Mouse (Mus musculus): ENCODE measurements around the gene Smarcb1. TPM values are rescaled to one million over a fixed set of nuclear protein-coding genes. Genes with fewer than 3 reads are reported as not detected.

Gene Smarcb1
- total and polyA plus RNA-seq, 3 experiments: 76.2 to 96.0 (median 94.9) TPM

DNA sequence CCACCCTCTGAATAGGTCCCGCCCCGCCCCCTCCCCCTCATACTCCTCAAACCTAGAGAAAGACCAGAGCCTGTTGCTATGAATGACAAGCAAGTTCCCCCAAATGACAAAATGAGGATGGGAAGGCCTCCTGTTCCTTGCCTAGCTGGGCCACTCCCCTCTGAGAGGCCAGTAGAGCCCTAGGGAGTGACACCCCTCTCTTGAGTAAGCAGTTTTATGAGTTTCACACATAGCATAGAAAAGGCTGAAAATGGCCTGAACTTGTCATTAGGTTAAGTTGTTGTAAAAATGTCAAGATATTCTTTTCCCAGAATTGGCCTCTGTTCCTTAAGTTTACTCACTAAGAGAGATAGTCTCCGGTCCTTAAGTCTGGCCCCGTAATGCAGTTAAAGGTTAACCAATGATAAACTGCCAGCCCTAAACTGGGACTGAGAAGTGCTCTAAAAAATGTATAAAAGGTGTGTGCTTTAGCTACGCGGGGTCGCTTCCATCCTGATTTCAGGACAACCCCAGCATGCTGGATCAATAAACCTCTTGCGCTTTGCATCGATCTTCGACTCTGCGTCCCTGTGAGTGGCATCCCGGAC lies 68.8 kb downstream of the Smarcb1 start:
- H3K9me3 ChIP-seq (replicated peaks; ENCODE audit: low read length): peaks cover 4% of the 10 kb centered on the region
- no peak for DNase-seq (ENCODE audit: extremely low read depth)
- H3K36me3 ChIP-seq (replicated peaks in 1 of 2; ENCODE audit: control insufficient read depth in 1 of 2, insufficient read depth in 1 of 2, low read length in 1 of 2): peaks cover 12 to 30% of the 10 kb centered on the region in 2 experiments
- TF ChIP-seq NRF1 (IDR thresholded peaks at IDR 0.05; ENCODE audit: low read depth, low read length) (no peak), ZKSCAN1 (IDR thresholded peaks at IDR 0.05; ENCODE audit: borderline replicate concordance, low read depth, low read length) (no peak), IRF4 (IDR thresholded peaks at IDR 0.05; ENCODE audit: low read depth, low read length) (no peak), CHD2 (IDR thresholded peaks at IDR 0.05; ENCODE audit: low read length) (no peak), MAZ (IDR thresholded peaks at IDR 0.05; ENCODE audit: low read depth, low read length) (no peak), MXI1 (IDR thresholded peaks at IDR 0.05; ENCODE audit: low read depth, low read length) (no peak), SIN3A (IDR thresholded peaks at IDR 0.05; ENCODE audit: low read length) (no peak), ETS1 (conservative IDR thresholded peaks at IDR 0.05; ENCODE audit: low read depth, low read length) (no peak), USF1 (IDR thresholded peaks at IDR 0.05; ENCODE audit: low read depth, low read length) (no peak), TCF12 (IDR thresholded peaks at IDR 0.05; ENCODE audit: low read depth, low read length) (no peak), ELF1 (IDR thresholded peaks at IDR 0.05; ENCODE audit: low read depth, low read length) (no peak), ZC3H11A (IDR thresholded peaks at IDR 0.05; ENCODE audit: low read depth, low read length) (no peak), MEF2A (IDR thresholded peaks at IDR 0.05; ENCODE audit: borderline replicate concordance, low read depth, low read length) (no peak), ZMIZ1 (IDR thresholded peaks at IDR 0.05; ENCODE audit: low read depth, low read length) (no peak), MAX (IDR thresholded peaks at IDR 0.05; ENCODE audit: low read length) (no peak)
- H3K4me3 ChIP-seq (replicated peaks in 1 of 3; ENCODE audit: low read depth in 2 of 3, low read length in 2 of 3, poor library complexity in 1 of 3): no peak overlapping the region
- H3K4me1 ChIP-seq (ENCODE audit: control insufficient read depth in 1 of 2, insufficient read depth in 2 of 2): peaks cover 4 to 23% of the 10 kb centered on the region in 2 experiments; a peak in 3 of 4 replicates
- no peak overlapping the region for H3K9ac ChIP-seq (ENCODE audit: insufficient read depth, low read depth)
- H3K79me2 ChIP-seq (replicated peaks; ENCODE audit: control insufficient read depth, extremely low read depth, insufficient read depth, poor library complexity, severe bottlenecking): no peaks in the 10 kb centered on the region
- in situ Hi-C loops (cut with MboI; ENCODE audit: low pct_ligation_motif_present, low pct_unique_long_range_greater_than_20kb, low sequenced_read_pairs) (loop anchor here (10.0 kb wide), 1 partner anchor 108 kb away; no protein-coding TSS in a partner anchor), dilution Hi-C loops (cut with MboI; ENCODE audit: extremely low pct_ligation_motif_present, extremely low pct_unique_long_range_greater_than_20kb, low sequenced_read_pairs) (no loop called here)
- H3K27me3 ChIP-seq (replicated peaks): no peaks in the 10 kb centered on the region
- H3K4me2 ChIP-seq (ENCODE audit: insufficient read depth, low read depth, poor library complexity, severe bottlenecking): no peak overlapping the region
- no peak overlapping the region for H3K27ac ChIP-seq (ENCODE audit: insufficient read depth, low read depth)

DNA sequence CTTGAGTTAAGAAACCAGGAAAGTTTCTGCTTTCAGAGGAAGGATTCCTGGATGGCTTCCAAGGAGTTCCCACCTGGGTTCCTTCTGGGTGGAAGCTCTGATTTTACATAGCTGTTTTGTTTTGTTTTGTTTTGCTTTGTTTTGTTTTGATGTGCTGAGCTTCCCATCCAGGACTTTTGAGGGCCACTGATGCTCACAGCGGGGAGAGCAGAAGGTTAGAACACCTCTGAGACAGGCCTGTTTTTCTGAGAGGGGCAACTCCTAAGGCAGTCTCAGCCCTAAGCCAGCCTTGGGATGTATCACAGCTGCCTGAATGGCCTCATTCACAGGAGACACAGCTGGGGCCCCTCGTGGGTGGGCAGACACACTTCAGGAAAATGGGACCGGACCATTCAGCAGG lies 69.7 kb downstream of the Smarcb1 start:
- H3K9me3 ChIP-seq (replicated peaks; ENCODE audit: low read length): peaks cover 4% of the 10 kb centered on the region
- DNase-seq (ENCODE audit: extremely low read depth): no peak
- no peak overlapping the region for H3K4me3 ChIP-seq (replicated peaks in 1 of 3; ENCODE audit: low read depth in 2 of 3, low read length in 2 of 3, poor library complexity in 1 of 3)
- no peaks in the 10 kb centered on the region for H3K27me3 ChIP-seq (replicated peaks)
- peaks cover 2 to 15% of the 10 kb centered on the region in 2 experiments; a peak in 3 of 4 replicates for H3K4me1 ChIP-seq (ENCODE audit: control insufficient read depth in 1 of 2, insufficient read depth in 2 of 2)
- peaks cover 2 to 20% of the 10 kb centered on the region in 2 experiments for H3K36me3 ChIP-seq (replicated peaks in 1 of 2; ENCODE audit: control insufficient read depth in 1 of 2, insufficient read depth in 1 of 2, low read length in 1 of 2)
- TF ChIP-seq ZKSCAN1 (IDR thresholded peaks at IDR 0.05; ENCODE audit: borderline replicate concordance, low read depth, low read length) (no peak), SIN3A (IDR thresholded peaks at IDR 0.05; ENCODE audit: low read length) (no peak), E2F4 (IDR thresholded peaks at IDR 0.05; ENCODE audit: insufficient replicate concordance, low read depth, low read length) (no peak), NRF1 (IDR thresholded peaks at IDR 0.05; ENCODE audit: low read depth, low read length) (no peak), USF1 (IDR thresholded peaks at IDR 0.05; ENCODE audit: low read depth, low read length) (no peak), POLR2A (IDR thresholded peaks at IDR 0.05; ENCODE audit: low read depth, low read length) (no peak), ZNF384 (IDR thresholded peaks at IDR 0.05; ENCODE audit: low read depth, low read length) (no peak), EP300 (IDR thresholded peaks at IDR 0.05; ENCODE audit: low read length) (no peak), CHD1 (IDR thresholded peaks at IDR 0.05; ENCODE audit: low read depth, low read length) (no peak), GABPA (IDR thresholded peaks at IDR 0.05; ENCODE audit: insufficient replicate concordance, low read depth, low read length) (no peak), RCOR1 (conservative IDR thresholded peaks at IDR 0.05; ENCODE audit: low read depth, low read length) (no peak), TBP (conservative IDR thresholded peaks at IDR 0.05; ENCODE audit: low read depth, low read length) (no peak), TCF12 (IDR thresholded peaks at IDR 0.05; ENCODE audit: low read depth, low read length) (no peak), MEF2A (IDR thresholded peaks at IDR 0.05; ENCODE audit: borderline replicate concordance, low read depth, low read length) (no peak), MAX (IDR thresholded peaks at IDR 0.05; ENCODE audit: low read length) (no peak), USF2 (conservative IDR thresholded peaks at IDR 0.05; ENCODE audit: low read depth, low read length) (no peak), NELFE (IDR thresholded peaks at IDR 0.05; ENCODE audit: low read depth, low read length) (no peak), JUN (IDR thresholded peaks at IDR 0.05; ENCODE audit: insufficient read depth, low read depth, low read length) (no peak)
- no peak overlapping the region for H3K9ac ChIP-seq (ENCODE audit: insufficient read depth, low read depth)
- H3K27ac ChIP-seq (ENCODE audit: insufficient read depth, low read depth): no peak overlapping the region
- no peak overlapping the region for H3K4me2 ChIP-seq (ENCODE audit: insufficient read depth, low read depth, poor library complexity, severe bottlenecking)
- no peaks in the 10 kb centered on the region for H3K79me2 ChIP-seq (replicated peaks; ENCODE audit: control insufficient read depth, extremely low read depth, insufficient read depth, poor library complexity, severe bottlenecking)
- dilution Hi-C loops (cut with MboI; ENCODE audit: extremely low pct_ligation_motif_present, extremely low pct_unique_long_range_greater_than_20kb, low sequenced_read_pairs) (no loop called here), in situ Hi-C loops (cut with MboI; ENCODE audit: low pct_ligation_motif_present, low pct_unique_long_range_greater_than_20kb, low sequenced_read_pairs) (loop anchor here (10.0 kb wide), 1 partner anchor 107 kb away; no protein-coding TSS in a partner anchor)
